Mouse (Mus musculus) hindbrain, embryonic 12.5 days (tissue): ENCODE data around the gene Sec11a. TPM values are rescaled to one million over a fixed set of nuclear protein-coding genes. Genes with fewer than 3 reads are reported as not detected.

ENCODE experiments used
- ATAC-seq: fragments of 200-750 bp; cut with Nextera tagmentation; 2 replicates; pipeline ENCODE4 v1.8.0; 2017; ENCODE audit warnings: moderate TSS enrichment; ENCODE audit not compliant: low FRiP score
- H3K27ac ChIP-seq: fragments of 300-500 bp; sonication (generic); 2 replicates; pipeline ENCODE4 v1.5.1; 2016; ENCODE audit warnings: mild to moderate bottlenecking
- H3K27me3 ChIP-seq: fragments of 300-500 bp; sonication (generic); 2 replicates; pipeline ENCODE4 v1.6.1; 2016; ENCODE audit warnings: mild to moderate bottlenecking
- H3K36me3 ChIP-seq: fragments of 300-500 bp; sonication (generic); 2 replicates; pipeline ENCODE4 v1.6.1; 2016; ENCODE audit warnings: mild to moderate bottlenecking
- H3K4me1 ChIP-seq: fragments of 300-500 bp; sonication (generic); 2 replicates; pipeline ENCODE4 v1.6.1; 2016
- H3K4me2 ChIP-seq: fragments of 300-500 bp; sonication (generic); replicated peaks from 2 replicates; pipeline ENCODE4 v1.6.1; 2016; ENCODE audit warnings: mild to moderate bottlenecking
- H3K4me3 ChIP-seq: fragments of 300-500 bp; sonication (generic); 2 replicates; pipeline ENCODE4 v1.5.1; 2016; ENCODE audit warnings: mild to moderate bottlenecking
- H3K9ac ChIP-seq: fragments of 300-500 bp; sonication (generic); 2 replicates; pipeline ENCODE4 v1.6.1; 2016; ENCODE audit warnings: mild to moderate bottlenecking, moderate library complexity
- H3K9me3 ChIP-seq: fragments of 300-500 bp; sonication (generic); replicated peaks from 2 replicates; pipeline ENCODE4 v1.6.1; 2016; ENCODE audit warnings: mild to moderate bottlenecking
- WGBS: fragments of 180-500 bp; shearing (Covaris S2); methylation state at CpG from one replicate; pipeline ENCODE4 v1.1.7; 2016; 5-methylcytosine and 5-hydroxymethylcytosine counted together
- polyA plus RNA-seq: library from polyadenylated mRNA; unstranded; fragments of >200 nt; fragmentation: Nextera tagmentation; extraction: Ambion mirVana; gene quantifications from 2 replicates; pipeline ENCODE4 v1.2.1, GENCODE M21; 2016

Sec11a gene
- polyA plus RNA-seq, 1 experiment from 2014 or later = 183 TPM

DNA sequence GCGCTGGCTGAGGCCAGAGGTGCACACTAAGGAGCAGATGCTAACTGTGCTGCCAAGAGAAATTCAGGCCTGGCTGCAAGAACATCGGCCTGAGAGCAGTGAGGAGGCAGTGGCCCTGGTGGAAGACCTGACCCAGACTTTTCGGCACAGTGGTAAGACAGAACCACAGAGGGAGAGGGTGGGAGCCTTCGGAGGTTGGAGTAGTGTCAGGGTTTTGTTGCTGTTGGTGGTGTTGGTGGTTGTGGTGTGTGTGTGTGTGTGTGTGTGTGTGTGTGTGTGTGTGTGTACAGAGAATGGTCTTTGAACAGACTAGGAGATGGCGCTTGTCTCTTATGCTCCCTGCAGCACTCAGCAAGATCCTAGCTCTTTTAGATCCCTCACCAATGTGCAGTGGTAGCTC, 84.1 kb downstream of the Sec11a start:
- 86% methylated on average over 5 of the region's 5 CpGs for WGBS
- Histone ChIP-seq H3K4me3 (peak overlapping the region; percentile 18), H3K27me3 (no peaks in the 10 kb centered on the region), H3K4me2 (peak overlapping the region; percentile 77), H3K36me3 (peaks cover 52% of the 10 kb centered on the region), H3K4me1 (peaks cover 38% of the 10 kb centered on the region), H3K9me3 (no peaks in the 10 kb centered on the region), H3K9ac (peak overlapping the region; percentile 42), H3K27ac (no peak overlapping the region)
- no peak for ATAC-seq

DNA sequence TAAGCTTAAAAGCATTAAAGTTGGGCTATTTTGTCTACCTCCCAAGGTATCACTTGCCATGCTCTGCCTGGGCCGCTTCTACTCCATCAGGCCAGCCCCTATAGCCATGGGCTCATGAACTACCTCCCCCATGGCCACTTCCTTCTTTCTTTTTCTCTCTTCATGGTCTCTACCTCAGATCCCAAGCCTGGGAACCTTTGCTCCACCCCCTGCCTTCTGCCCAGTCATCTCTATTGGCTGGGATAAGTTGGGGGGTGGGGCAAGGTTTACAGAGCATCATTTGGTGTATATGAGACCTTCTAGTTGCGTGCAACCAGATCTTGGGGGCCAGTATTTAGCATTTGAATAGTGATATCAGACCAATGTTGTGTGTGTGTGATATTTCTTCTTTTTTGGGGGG, 85.1 kb downstream of the Sec11a start:
- no peaks in the 10 kb centered on the region for H3K9me3 ChIP-seq
- H3K27me3 ChIP-seq = no peaks in the 10 kb centered on the region
- H3K27ac ChIP-seq = no peak overlapping the region
- peak overlapping the region; percentile 15; the same call in 1 of the 2 replicates for H3K4me3 ChIP-seq
- H3K4me2 ChIP-seq = peak overlapping the region; percentile 77
- H3K4me1 ChIP-seq = peaks cover 38% of the 10 kb centered on the region
- 83% methylated on average over 2 of the region's 2 CpGs for WGBS
- no peak for ATAC-seq
- H3K9ac ChIP-seq = no peak overlapping the region
- H3K36me3 ChIP-seq = peaks cover 42% of the 10 kb centered on the region

DNA sequence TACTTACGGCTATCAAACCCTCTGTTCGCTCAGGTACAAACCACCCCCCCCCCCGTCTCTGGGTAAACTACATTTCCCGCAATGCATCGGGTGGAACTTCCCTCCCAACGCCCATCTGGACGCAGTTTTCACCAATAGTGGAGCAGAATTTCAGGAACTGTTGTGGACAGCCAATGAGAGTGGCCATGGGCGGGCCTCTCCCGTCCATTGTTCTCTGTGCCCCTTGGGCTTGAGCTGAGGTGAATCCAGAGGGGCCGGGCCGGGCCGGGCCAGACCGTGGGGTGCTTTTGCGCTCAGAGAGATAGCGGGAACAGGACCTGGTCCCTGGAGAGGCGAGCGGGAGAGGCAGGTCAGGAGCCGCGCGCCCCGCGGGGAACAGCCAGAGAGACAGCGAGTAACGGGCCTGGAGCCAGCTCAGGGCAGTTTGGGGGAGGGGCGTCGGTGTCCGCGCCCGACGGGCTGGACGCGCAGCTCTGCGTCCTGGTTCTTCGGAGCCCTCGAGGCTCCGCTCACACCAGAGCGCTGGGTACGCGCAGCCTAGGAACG, 86.8 kb downstream of the Sec11a start, which contains the start of gene Zscan2:
Zscan2 (plus strand) TSS at position 192 of the 546 bp plus-strand sequence.
- 0% methylated on average over 40 of the region's 40 CpGs for WGBS
- peak; percentile 99 for ATAC-seq
- peak within 1 kb of the TSS; percentile 77 for H3K4me2 ChIP-seq
- H3K27ac ChIP-seq = peak within 1 kb of the TSS; percentile 93
- peaks cover 38% of the 10 kb centered on the region for H3K4me1 ChIP-seq
- peak within 1 kb of the TSS; percentile 85 for H3K4me3 ChIP-seq
- peaks cover 27% of the 10 kb centered on the region for H3K36me3 ChIP-seq
- H3K27me3 ChIP-seq = no peaks in the 10 kb centered on the region
- H3K9ac ChIP-seq = peak within 1 kb of the TSS; percentile 88
- H3K9me3 ChIP-seq = no peaks in the 10 kb centered on the region

DNA sequence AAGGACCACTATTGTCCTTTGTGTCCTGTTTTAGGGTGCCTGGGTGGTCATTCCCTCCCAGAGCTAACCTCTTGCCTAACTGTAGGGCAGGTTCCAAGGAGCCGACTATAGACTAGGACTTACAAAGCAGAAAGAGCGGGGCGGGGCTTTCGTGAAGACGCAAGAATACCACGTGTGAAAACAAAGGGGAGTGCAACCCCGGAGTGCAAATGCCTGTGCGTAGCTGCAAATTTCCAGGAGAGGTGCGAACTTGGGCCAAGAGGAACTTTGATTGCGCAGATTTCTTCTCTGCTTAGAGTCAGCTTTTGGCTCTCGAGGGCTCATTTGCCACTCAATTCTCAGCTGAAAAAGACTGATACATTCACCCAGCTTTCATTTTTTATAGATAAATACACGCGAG, 87.4 kb downstream of the Sec11a start:
- Histone ChIP-seq H3K27ac (peak overlapping the region; percentile 18), H3K4me2 (peak overlapping the region; percentile 77), H3K27me3 (no peaks in the 10 kb centered on the region), H3K4me1 (peaks cover 37% of the 10 kb centered on the region), H3K4me3 (peak overlapping the region; percentile 85), H3K36me3 (peaks cover 22% of the 10 kb centered on the region), H3K9ac (peak overlapping the region; percentile 88), H3K9me3 (no peaks in the 10 kb centered on the region)
- 1% methylated on average over 13 of the region's 13 CpGs for WGBS
- ATAC-seq = peak; percentile 72

DNA sequence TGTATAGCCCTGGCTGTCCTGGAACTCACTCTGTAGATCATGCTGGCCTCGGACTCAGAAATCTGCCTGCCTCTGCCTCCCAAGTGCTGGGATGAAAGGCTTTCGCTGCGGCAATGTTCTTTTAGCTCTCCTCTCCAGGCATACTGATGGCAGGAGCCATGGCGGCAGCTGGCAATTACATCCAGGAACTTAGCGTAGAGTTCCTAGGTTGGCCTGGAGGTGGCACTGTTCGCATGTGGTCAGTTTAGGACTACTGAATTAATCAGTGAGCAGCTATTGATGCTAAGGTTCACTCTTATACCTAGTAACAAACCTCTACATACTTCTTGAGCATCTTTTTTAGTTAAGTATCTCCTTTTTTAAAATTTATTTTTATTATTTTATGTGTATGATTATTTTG, 90.4 kb downstream of the Sec11a start:
- 38% methylated on average over 6 of the region's 6 CpGs for WGBS
- Histone ChIP-seq H3K4me2 (no peak overlapping the region), H3K4me1 (peaks cover 10% of the 10 kb centered on the region), H3K9ac (no peak overlapping the region), H3K27ac (no peak overlapping the region), H3K36me3 (no peaks in the 10 kb centered on the region), H3K9me3 (no peaks in the 10 kb centered on the region), H3K27me3 (no peaks in the 10 kb centered on the region), H3K4me3 (no peak overlapping the region)
- ATAC-seq = no peak

DNA sequence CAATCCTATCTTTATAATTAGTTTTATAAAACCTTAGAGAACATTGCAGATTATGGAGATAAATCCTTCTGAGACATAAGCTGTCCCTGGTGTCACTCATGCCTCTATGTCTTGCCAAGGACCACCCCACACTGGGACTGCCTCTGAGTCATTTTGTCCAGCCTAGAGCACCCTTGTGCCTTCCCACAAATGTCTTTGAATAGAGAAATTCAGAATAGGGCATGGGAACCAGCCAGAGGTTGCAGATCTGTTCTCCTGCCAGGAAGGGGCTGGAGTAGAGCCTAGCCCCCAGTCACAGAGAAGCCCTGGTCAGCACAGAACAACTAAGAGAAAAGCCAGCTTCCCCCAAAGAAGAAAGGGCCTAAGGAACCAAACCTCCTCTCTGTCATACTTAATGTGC, 92.3 kb downstream of the Sec11a start:
- Histone ChIP-seq H3K27ac (no peak overlapping the region), H3K9ac (no peak overlapping the region), H3K4me2 (no peak overlapping the region), H3K36me3 (no peaks in the 10 kb centered on the region), H3K4me1 (peaks cover 3% of the 10 kb centered on the region; the same call in 1 of the 2 replicates), H3K27me3 (no peaks in the 10 kb centered on the region), H3K9me3 (no peaks in the 10 kb centered on the region), H3K4me3 (no peak overlapping the region)
- ATAC-seq = no peak

Other genes with a start within 250 kb of the Sec11a start
- gene Iqgap1, start 121.8 kb downstream of the Sec11a start, polyA plus RNA-seq = 40.1 and 40.2 TPM in 2 replicates
- 4.6 and 5.9 TPM in 2 replicates for gene Zscan2, start 86.9 kb downstream of the Sec11a start, polyA plus RNA-seq
- gene Wdr73, start 46.5 kb downstream of the Sec11a start, polyA plus RNA-seq = 37.2 and 40.5 TPM in 2 replicates
- gene Nmb, start 42.7 kb downstream of the Sec11a start, polyA plus RNA-seq = 5.7 and 7.8 TPM in 2 replicates
- 12.8 and 19.3 TPM in 2 replicates for gene Zfp592, start 45.9 kb upstream of the Sec11a start, polyA plus RNA-seq
- gene Alpk3, start 109.8 kb upstream of the Sec11a start, polyA plus RNA-seq = 0.15 and 0.61 TPM in 2 replicates
- not detected in 2 replicates for gene Slc28a1, start 167.0 kb upstream of the Sec11a start, polyA plus RNA-seq